Mouse (Mus musculus): ENCODE measurements around the gene Uap1.

- TF ChIP-seq POLR2A (IDR thresholded peaks at IDR 0.05; ENCODE audit: control insufficient read depth, extremely low read depth, insufficient read depth, low read length, poor library complexity) (no peak), CTCF (IDR thresholded peaks at IDR 0.05; ENCODE audit: borderline replicate concordance, control insufficient read depth, extremely low read depth, insufficient read depth, low read length, poor library complexity) (no peak)
Observed at GRCm38 (mm10) chr1:170190225-170190624, 15.5 kb upstream of the Uap1 start.
